Mouse (Mus musculus) MEL (cell line): ENCODE measurements around the gene 4931428F04Rik. TPM values are rescaled to one million over a fixed set of nuclear protein-coding genes. Genes with fewer than 3 reads are reported as not detected.
A peak's percentile ranks its signal among the peaks of the same experiment; 100 is the strongest.
"Not testable (repeated sequence)": the region's sequence is repeated elsewhere in the genome, so short reads cannot be mapped to it uniquely, and the experiment has no call there.

Experiments
- DNase-seq: peaks from one replicate; pipeline ENCODE4 v3.0.0; 2011; ENCODE audit warnings: low read depth, low spot score
- H3K27ac ChIP-seq: 2 replicates; pipeline ENCODE4 v1.5.1; 2012; ENCODE audit warnings: low read depth, mild to moderate bottlenecking, control low read depth, low read length, moderate library complexity; ENCODE audit not compliant: control insufficient read depth
- H3K27me3 ChIP-seq, 2 experiments: fragments of 150-350 bp in 1 of 2; sonication (generic) in 1 of 2; 2 replicates each; pipeline ENCODE4 v1.6.1; 2012; ENCODE audit warnings: low read length in 2 of 2, mild to moderate bottlenecking in 2 of 2, improper control_type of control experiment in 1 of 2, moderate library complexity in 1 of 2; ENCODE audit not compliant: insufficient read depth in 2 of 2, control insufficient read depth in 1 of 2
- H3K36me3 ChIP-seq, 2 experiments: 2 replicates each; pipeline ENCODE4 v1.6.1; 2012 to 2014; ENCODE audit warnings: low read length in 2 of 2, improper control_type of control experiment in 1 of 2, inconsistent platforms in 1 of 2, mild to moderate bottlenecking in 1 of 2; ENCODE audit not compliant: insufficient read depth in 2 of 2, control insufficient read depth in 1 of 2
- H3K4me1 ChIP-seq, 2 experiments: fragments of 150-350 bp in 1 of 2; sonication (generic) in 1 of 2; 2 replicates each; pipeline ENCODE4 v1.6.1; 2012; ENCODE audit warnings: low read length in 2 of 2, improper control_type of control experiment in 1 of 2, mild to moderate bottlenecking in 1 of 2; ENCODE audit not compliant: insufficient read depth in 2 of 2, control insufficient read depth in 1 of 2
- H3K4me3 ChIP-seq, 2 experiments: fragments of 150-350 bp in 1 of 2; sonication (generic) in 1 of 2; 2 replicates each; pipeline ENCODE4 v1.5.1; 2012; ENCODE audit warnings: low read depth in 2 of 2, low read length in 2 of 2, mild to moderate bottlenecking in 2 of 2, moderate library complexity in 2 of 2, control low read depth in 1 of 2, improper control_type of control experiment in 1 of 2; ENCODE audit not compliant: control insufficient read depth in 1 of 2, insufficient read depth in 1 of 2
- H3K79me2 ChIP-seq: 2 replicates; pipeline ENCODE4 v1.6.1; 2012; ENCODE audit warnings: mild to moderate bottlenecking, low read length, moderate library complexity; ENCODE audit not compliant: control insufficient read depth, poor library complexity, insufficient read depth
- H3K9ac ChIP-seq: 2 replicates; pipeline ENCODE4 v1.6.1; 2012; ENCODE audit warnings: low read depth, mild to moderate bottlenecking, control low read depth, low read length, moderate library complexity; ENCODE audit not compliant: control insufficient read depth, poor library complexity, severe bottlenecking
- H3K9me3 ChIP-seq: fragments of 150-350 bp; sonication (generic); replicated peaks from 2 replicates; pipeline ENCODE4 v1.6.1; 2012; ENCODE audit warnings: mild to moderate bottlenecking, low read length, improper control_type of control experiment, moderate library complexity; ENCODE audit not compliant: insufficient read depth
- BHLHE40 ChIP-seq: IDR thresholded peaks from 2 replicates; pipeline ENCODE4 v1.6.1; 2012; ENCODE audit warnings: low read depth, mild to moderate bottlenecking, inconsistent platforms, low read length, improper control_type of control experiment, borderline replicate concordance
- CTCF ChIP-seq, 3 experiments: IDR thresholded peaks in 2 of 3; conservative IDR thresholded peaks in 1 of 3; 2 replicates each; pipeline ENCODE4 v1.5.1; 2011 to 2012; ENCODE audit warnings: low read length in 3 of 3, low read depth in 2 of 3, mild to moderate bottlenecking in 2 of 3, improper control_type of control experiment in 1 of 3, inconsistent platforms in 1 of 3, mixed read lengths in 1 of 3, moderate library complexity in 1 of 3; ENCODE audit not compliant: control insufficient read depth in 1 of 3, insufficient read depth in 1 of 3, poor library complexity in 1 of 3, severe bottlenecking in 1 of 3
- EP300 ChIP-seq, 2 experiments: IDR thresholded peaks; 2 replicates each; pipeline ENCODE4 v1.6.1; 2011; ENCODE audit warnings: improper control_type of control experiment in 2 of 2, low read length in 2 of 2, low read depth in 1 of 2, mild to moderate bottlenecking in 1 of 2
- GATA1 ChIP-seq: IDR thresholded peaks from 2 replicates; pipeline ENCODE4 v1.6.1; 2011; ENCODE audit warnings: low read depth, low read length, improper control_type of control experiment
- JUND ChIP-seq: IDR thresholded peaks from 2 replicates; pipeline ENCODE4 v1.6.1; 2011; ENCODE audit warnings: low read depth, mild to moderate bottlenecking, improper control_type of control experiment, low read length
- KAT2A ChIP-seq: conservative IDR thresholded peaks from 2 replicates; pipeline ENCODE4 v1.6.1; 2012; ENCODE audit warnings: low read depth, low read length, improper control_type of control experiment, inconsistent platforms
- MAFK ChIP-seq: IDR thresholded peaks from 2 replicates; pipeline ENCODE4 v1.6.1; 2011; ENCODE audit warnings: low read depth, mild to moderate bottlenecking, low read length, improper control_type of control experiment, borderline replicate concordance
- MAX ChIP-seq: IDR thresholded peaks from 2 replicates; pipeline ENCODE4 v1.6.1; 2011; ENCODE audit warnings: low read length, improper control_type of control experiment
- MXI1 ChIP-seq: IDR thresholded peaks from 2 replicates; pipeline ENCODE4 v1.6.1; 2011; ENCODE audit warnings: mild to moderate bottlenecking, low read depth, low read length, improper control_type of control experiment
- MYB ChIP-seq: IDR thresholded peaks from 2 replicates; pipeline ENCODE4 v1.6.1; 2011; ENCODE audit warnings: mild to moderate bottlenecking, low read depth, low read length, improper control_type of control experiment
- MYC ChIP-seq: IDR thresholded peaks from 2 replicates; pipeline ENCODE4 v1.6.1; 2011; ENCODE audit warnings: low read depth, mild to moderate bottlenecking, low read length, improper control_type of control experiment, moderate library complexity
- NELFE ChIP-seq: IDR thresholded peaks from 2 replicates; pipeline ENCODE4 v1.6.1; 2011; ENCODE audit warnings: low read depth, low read length, improper control_type of control experiment
- POLR2A ChIP-seq, 2 experiments: IDR thresholded peaks; 2 replicates each; pipeline ENCODE4 v1.6.1; 2011 to 2012; ENCODE audit warnings: low read length in 2 of 2, mild to moderate bottlenecking in 2 of 2, control low read depth in 1 of 2, improper control_type of control experiment in 1 of 2, low read depth in 1 of 2, moderate library complexity in 1 of 2; ENCODE audit not compliant: control insufficient read depth in 1 of 2, insufficient read depth in 1 of 2, poor library complexity in 1 of 2
- POLR2AphosphoS2 ChIP-seq: IDR thresholded peaks from 2 replicates; pipeline ENCODE4 v1.6.1; 2011; ENCODE audit warnings: low read length, improper control_type of control experiment
- POLR2AphosphoS5 ChIP-seq: IDR thresholded peaks from 2 replicates; pipeline ENCODE4 v1.6.1; 2012; ENCODE audit warnings: low read depth, borderline replicate concordance, mild to moderate bottlenecking, inconsistent platforms, low read length, moderate library complexity, mixed read lengths
- RAD21 ChIP-seq: IDR thresholded peaks from 2 replicates; pipeline ENCODE4 v1.6.1; 2011; ENCODE audit warnings: mild to moderate bottlenecking, low read depth, low read length, improper control_type of control experiment
- RCOR1 ChIP-seq: IDR thresholded peaks from 2 replicates; pipeline ENCODE4 v1.6.1; 2012; ENCODE audit warnings: low read depth, mild to moderate bottlenecking, inconsistent platforms, low read length, improper control_type of control experiment
- SIN3A ChIP-seq: IDR thresholded peaks from 2 replicates; pipeline ENCODE4 v1.6.1; 2012; ENCODE audit warnings: low read length, improper control_type of control experiment, inconsistent platforms
- SMC3 ChIP-seq: IDR thresholded peaks from 2 replicates; pipeline ENCODE4 v1.6.1; 2011; ENCODE audit warnings: low read depth, low read length, improper control_type of control experiment
- TAL1 ChIP-seq: IDR thresholded peaks from 2 replicates; pipeline ENCODE4 v1.6.1; 2012; ENCODE audit warnings: mild to moderate bottlenecking, inconsistent platforms, low read length, moderate library complexity, mixed read lengths
- TBP ChIP-seq: IDR thresholded peaks from 2 replicates; pipeline ENCODE4 v1.8.0; 2011; ENCODE audit warnings: low read depth, low read length, improper control_type of control experiment
- USF2 ChIP-seq, 2 experiments: IDR thresholded peaks; 2 replicates each; pipeline ENCODE4 v1.6.1; 2011 to 2012; ENCODE audit warnings: improper control_type of control experiment in 2 of 2, low read length in 2 of 2, borderline replicate concordance in 1 of 2, inconsistent platforms in 1 of 2, low read depth in 1 of 2, mild to moderate bottlenecking in 1 of 2; ENCODE audit not compliant: insufficient read depth in 1 of 2
- ZC3H11A ChIP-seq: IDR thresholded peaks from 2 replicates; pipeline ENCODE4 v1.6.1; 2012; ENCODE audit warnings: low read depth, mild to moderate bottlenecking, inconsistent platforms, low read length, improper control_type of control experiment
- ZNF384 ChIP-seq: IDR thresholded peaks from 2 replicates; pipeline ENCODE4 v1.6.1; 2012; ENCODE audit warnings: low read depth, mild to moderate bottlenecking, inconsistent platforms, low read length, improper control_type of control experiment
- polyA plus RNA-seq, 2 experiments: library from polyadenylated mRNA; stranded (reverse) in 1 of 2; unstranded in 1 of 2; fragments of >175 nt in 1 of 2; fragments of >200 nt in 1 of 2; gene quantifications; 2 replicates each; pipeline versions ENCODE4 v1.2.1 to v1.2.4; 2012; ENCODE audit warnings: low replicate concordance in 2 of 2, low read depth in 1 of 2; ENCODE audit not compliant: insufficient read length in 2 of 2, insufficient read depth in 1 of 2, missing spikeins in 1 of 2
- total RNA-seq: library from RNA; depleted of rRNA; stranded (reverse); fragments of 300-350 nt; gene quantifications from 2 replicates; pipeline ENCODE4 v1.2.3, GENCODE M21; 2012

4931428F04Rik gene
- total and polyA plus RNA-seq, 3 experiments: 8.2 to 13.0 TPM; not detected in 1

- DNase-seq: peak; percentile 47
- not testable (repeated sequence) for H3K4me3 ChIP-seq, H3K9me3 ChIP-seq, H3K9ac ChIP-seq, H3K27ac ChIP-seq, H3K27me3 ChIP-seq, H3K79me2 ChIP-seq, H3K36me3 ChIP-seq
- peaks cover 5 to 20% of the 10 kb centered on the region in 2 experiments for H3K4me1 ChIP-seq
- TF ChIP-seq MYC: peak; percentile 60; the same call in 1 of the 2 replicates
- TF ChIP-seq CTCF (IDR thresholded peaks at IDR 0.05 in 2 of 3, conservative IDR thresholded peaks at IDR 0.05 in 1 of 3; ENCODE audit: control insufficient read depth in 1 of 3, insufficient read depth in 1 of 3, low read depth in 2 of 3, low read length in 3 of 3, poor library complexity in 1 of 3, severe bottlenecking in 1 of 3): peak; percentile 13 to 52 (median 43); a peak in 4 of 6 replicates
- peak; percentile 20 for TF ChIP-seq RAD21
- peak; percentile 45 for TF ChIP-seq SMC3
Observed at GRCm38 (mm10) chr8:105291802-105292201, 2.1 kb upstream of the 4931428F04Rik start.

- H3K4me3 ChIP-seq, H3K27ac ChIP-seq: not testable (repeated sequence)
- H3K4me1 ChIP-seq: peaks cover 4 to 16% of the 10 kb centered on the region in 2 experiments; a peak in 3 of 4 replicates
Observed at GRCm38 (mm10) chr8:105291364-105291763, 1.7 kb upstream of the 4931428F04Rik start.

GRCm38 (mm10) chr8:105290554-105291314 lies 1.1 kb upstream of the 4931428F04Rik start:
- peak; percentile 92 for DNase-seq
- H3K4me1 ChIP-seq: peaks cover 4 to 13% of the 10 kb centered on the region in 2 experiments; a peak in 3 of 4 replicates
- H3K4me3 ChIP-seq: no peak overlapping the region
- H3K36me3 ChIP-seq: no peaks in the 10 kb centered on the region; a peak in 1 of 4 replicates
- H3K27ac ChIP-seq: no peak overlapping the region
- H3K9ac ChIP-seq: no peak overlapping the region
- H3K79me2 ChIP-seq: peaks cover 3% of the 10 kb centered on the region
- no peaks in the 10 kb centered on the region for H3K9me3 ChIP-seq
- H3K27me3 ChIP-seq: no peaks in the 10 kb centered on the region
- peak; percentile 73 for TF ChIP-seq RAD21
- TF ChIP-seq JUND: no peak
- TF ChIP-seq MYB: no peak
- no peak for TF ChIP-seq ZNF384
- no peak for TF ChIP-seq TAL1
- 0 out of 4 replicates have a peak, but pooled peaks of 1 of the 2 experiments have one; percentile 25 for TF ChIP-seq EP300 (IDR thresholded peaks at IDR 0.05; ENCODE audit: low read depth in 1 of 2, low read length in 2 of 2)
- TF ChIP-seq MAFK: no peak
- TF ChIP-seq GATA1: no peak
- TF ChIP-seq SIN3A: peak; percentile 99
- no peak for TF ChIP-seq POLR2AphosphoS2
- peak; percentile 82 for TF ChIP-seq ZC3H11A
- TF ChIP-seq POLR2AphosphoS5: no peak
- TF ChIP-seq NELFE: no peak
- TF ChIP-seq RCOR1: no peak
- peak; percentile 79 for TF ChIP-seq MAX
- TF ChIP-seq TBP: no peak
- peak; percentile 97 for TF ChIP-seq SMC3
- TF ChIP-seq USF2 (IDR thresholded peaks at IDR 0.05; ENCODE audit: borderline replicate concordance in 1 of 2, insufficient read depth in 1 of 2, low read depth in 1 of 2, low read length in 2 of 2): no peak
- peak; percentile 98 for TF ChIP-seq MXI1
- TF ChIP-seq CTCF (IDR thresholded peaks at IDR 0.05 in 2 of 3, conservative IDR thresholded peaks at IDR 0.05 in 1 of 3; ENCODE audit: control insufficient read depth in 1 of 3, insufficient read depth in 1 of 3, low read depth in 2 of 3, low read length in 3 of 3, poor library complexity in 1 of 3, severe bottlenecking in 1 of 3): peak; percentile 81 to 98 (median 95)
- TF ChIP-seq KAT2A: no peak
- TF ChIP-seq BHLHE40: peak; percentile 53; the same call in 1 of the 2 replicates
- TF ChIP-seq POLR2A (IDR thresholded peaks at IDR 0.05; ENCODE audit: control insufficient read depth in 1 of 2, insufficient read depth in 1 of 2, low read depth in 1 of 2, low read length in 2 of 2, poor library complexity in 1 of 2): no peak

More at GRCm38 (mm10) chr8:105291364-105291763, 1.7 kb upstream of the 4931428F04Rik start:
- not testable (repeated sequence) for H3K9ac ChIP-seq, H3K36me3 ChIP-seq, DNase-seq, H3K79me2 ChIP-seq, H3K27me3 ChIP-seq, H3K9me3 ChIP-seq
